Mouse (Mus musculus): Measurements from ENCODE around the gene Tmem14a. TPM values are rescaled to one million over a fixed set of nuclear protein-coding genes. Genes with fewer than 3 reads are reported as not detected.

The Tmem14a gene
- polyA plus RNA-seq, 1 experiment from 2014 or later: 12.0 TPM

GRCm38 (mm10) chr1:21235359-21235758 is 17.0 kb downstream of the Tmem14a start:
- H3K4me2 ChIP-seq: no peak overlapping the region
- H3K27ac ChIP-seq (ENCODE audit: poor library complexity, severe bottlenecking): no peak overlapping the region
- H3K27me3 ChIP-seq (replicated peaks): no peaks in the 10 kb centered on the region
- no peak for ATAC-seq (ENCODE audit: insufficient number of reproducible peaks, low FRiP score)
- H3K4me3 ChIP-seq: no peak overlapping the region
- H3K9me3 ChIP-seq (replicated peaks): no peaks in the 10 kb centered on the region
- H3K4me1 ChIP-seq (replicated peaks): no peaks in the 10 kb centered on the region
- H3K9ac ChIP-seq: no peak overlapping the region
- 81% methylated on average over 6 of the region's 6 CpGs for WGBS
- H3K36me3 ChIP-seq: no peaks in the 10 kb centered on the region

GRCm38 (mm10) chr1:21239911-21240898 is 21.8 kb downstream of the Tmem14a start, which contains the start of gene Gsta3:
Gene Gsta3 (plus strand): TSS chr1:21240589.
- H3K27ac ChIP-seq (ENCODE audit: poor library complexity, severe bottlenecking): no peak within 1 kb of the TSS
- WGBS: 86% methylated on average over 8 of the region's 8 CpGs
- H3K9ac ChIP-seq: no peak within 1 kb of the TSS
- no peak within 1 kb of the TSS for H3K4me2 ChIP-seq
- H3K36me3 ChIP-seq: no peaks in the 10 kb centered on the region
- no peaks in the 10 kb centered on the region; the same call in 1 of the 2 replicates for H3K27me3 ChIP-seq (replicated peaks)
- no peak within 1 kb of the TSS for H3K4me3 ChIP-seq
- no peaks in the 10 kb centered on the region for H3K9me3 ChIP-seq (replicated peaks)
- ATAC-seq (ENCODE audit: insufficient number of reproducible peaks, low FRiP score): no peak
- H3K4me1 ChIP-seq (replicated peaks): no peaks in the 10 kb centered on the region

GRCm38 (mm10) chr1:21241096-21241495 is 22.7 kb downstream of the Tmem14a start:
- no peak for ATAC-seq (ENCODE audit: insufficient number of reproducible peaks, low FRiP score)
- no peaks in the 10 kb centered on the region; the same call in 1 of the 2 replicates for H3K27me3 ChIP-seq (replicated peaks)
- no peak overlapping the region for H3K4me3 ChIP-seq
- no peaks in the 10 kb centered on the region for H3K36me3 ChIP-seq
- no peaks in the 10 kb centered on the region for H3K9me3 ChIP-seq (replicated peaks)
- no peak overlapping the region for H3K9ac ChIP-seq
- no peak overlapping the region for H3K27ac ChIP-seq (ENCODE audit: poor library complexity, severe bottlenecking)
- H3K4me1 ChIP-seq (replicated peaks): no peaks in the 10 kb centered on the region
- H3K4me2 ChIP-seq: no peak overlapping the region
- 71% methylated on average over 1 of the region's 1 CpGs for WGBS

- Histone ChIP-seq H3K4me1 (replicated peaks) (no peaks in the 10 kb centered on the region), H3K4me2 (no peak overlapping the region), H3K27me3 (replicated peaks) (no peaks in the 10 kb centered on the region; the same call in 1 of the 2 replicates), H3K9me3 (replicated peaks) (no peaks in the 10 kb centered on the region), H3K36me3 (no peaks in the 10 kb centered on the region), H3K9ac (no peak overlapping the region), H3K27ac (ENCODE audit: poor library complexity, severe bottlenecking) (no peak overlapping the region), H3K4me3 (no peak overlapping the region)
- no peak for ATAC-seq (ENCODE audit: insufficient number of reproducible peaks, low FRiP score)
- WGBS: 62% methylated on average over 4 of the region's 4 CpGs
Observed at GRCm38 (mm10) chr1:21244290-21244960, 26.1 kb downstream of the Tmem14a start.

GRCm38 (mm10) chr1:21246136-21246535 is 27.8 kb downstream of the Tmem14a start:
- Histone ChIP-seq H3K9ac (no peak overlapping the region), H3K4me1 (replicated peaks) (no peaks in the 10 kb centered on the region), H3K4me3 (no peak overlapping the region), H3K4me2 (no peak overlapping the region), H3K27me3 (replicated peaks) (no peaks in the 10 kb centered on the region; the same call in 1 of the 2 replicates), H3K36me3 (no peaks in the 10 kb centered on the region), H3K9me3 (replicated peaks) (no peaks in the 10 kb centered on the region), H3K27ac (ENCODE audit: poor library complexity, severe bottlenecking) (no peak overlapping the region)
- WGBS: 75% methylated on average over 3 of the region's 3 CpGs
- no peak for ATAC-seq (ENCODE audit: insufficient number of reproducible peaks, low FRiP score)

- Histone ChIP-seq H3K27me3 (replicated peaks) (no peaks in the 10 kb centered on the region), H3K4me2 (no peak overlapping the region), H3K27ac (ENCODE audit: poor library complexity, severe bottlenecking) (no peak overlapping the region), H3K4me3 (no peak overlapping the region), H3K9me3 (replicated peaks) (no peaks in the 10 kb centered on the region), H3K9ac (no peak overlapping the region), H3K4me1 (replicated peaks) (no peaks in the 10 kb centered on the region), H3K36me3 (no peaks in the 10 kb centered on the region)
- ATAC-seq (ENCODE audit: insufficient number of reproducible peaks, low FRiP score): no peak
Observed at GRCm38 (mm10) chr1:21247896-21248295, 29.5 kb downstream of the Tmem14a start.

- WGBS: 67% methylated on average over 9 of the region's 9 CpGs
- Histone ChIP-seq H3K36me3 (no peaks in the 10 kb centered on the region), H3K4me2 (no peak overlapping the region), H3K9ac (no peak overlapping the region), H3K9me3 (replicated peaks) (no peaks in the 10 kb centered on the region), H3K27ac (ENCODE audit: poor library complexity, severe bottlenecking) (no peak overlapping the region), H3K4me1 (replicated peaks) (no peaks in the 10 kb centered on the region), H3K4me3 (no peak overlapping the region), H3K27me3 (replicated peaks) (no peaks in the 10 kb centered on the region)
- ATAC-seq (ENCODE audit: insufficient number of reproducible peaks, low FRiP score): no peak
Observed at GRCm38 (mm10) chr1:21248560-21249390, 30.4 kb downstream of the Tmem14a start.

- Histone ChIP-seq H3K27me3 (replicated peaks) (no peaks in the 10 kb centered on the region), H3K4me3 (no peak overlapping the region), H3K4me2 (no peak overlapping the region), H3K4me1 (replicated peaks) (no peaks in the 10 kb centered on the region), H3K9me3 (replicated peaks) (no peaks in the 10 kb centered on the region), H3K36me3 (no peaks in the 10 kb centered on the region), H3K27ac (ENCODE audit: poor library complexity, severe bottlenecking) (no peak overlapping the region), H3K9ac (no peak overlapping the region)
- 70% methylated on average over 6 of the region's 6 CpGs for WGBS
- ATAC-seq (ENCODE audit: insufficient number of reproducible peaks, low FRiP score): no peak
Observed at GRCm38 (mm10) chr1:21251661-21252060, 33.3 kb downstream of the Tmem14a start.

GRCm38 (mm10) chr1:21252566-21253302 is 34.4 kb downstream of the Tmem14a start:
- Histone ChIP-seq H3K4me1 (replicated peaks) (no peaks in the 10 kb centered on the region), H3K27me3 (replicated peaks) (no peaks in the 10 kb centered on the region), H3K27ac (ENCODE audit: poor library complexity, severe bottlenecking) (no peak overlapping the region), H3K36me3 (no peaks in the 10 kb centered on the region), H3K4me3 (no peak overlapping the region), H3K9me3 (replicated peaks) (no peaks in the 10 kb centered on the region), H3K4me2 (no peak overlapping the region), H3K9ac (no peak overlapping the region)
- 68% methylated on average over 10 of the region's 10 CpGs for WGBS
- ATAC-seq (ENCODE audit: insufficient number of reproducible peaks, low FRiP score): no peak

GRCm38 (mm10) chr1:21253303-21253650 is 34.9 kb downstream of the Tmem14a start:
- Histone ChIP-seq H3K4me3 (no peak overlapping the region), H3K4me1 (replicated peaks) (no peaks in the 10 kb centered on the region), H3K9me3 (replicated peaks) (no peaks in the 10 kb centered on the region), H3K4me2 (no peak overlapping the region), H3K9ac (no peak overlapping the region), H3K27ac (ENCODE audit: poor library complexity, severe bottlenecking) (no peak overlapping the region), H3K27me3 (replicated peaks) (no peaks in the 10 kb centered on the region), H3K36me3 (no peaks in the 10 kb centered on the region)
- ATAC-seq (ENCODE audit: insufficient number of reproducible peaks, low FRiP score): no peak
- 66% methylated on average over 1 of the region's 1 CpGs for WGBS

All from heart, embryonic 12.5 days (tissue).